Mouse (Mus musculus) MEL (cell line): ENCODE data around the gene Cmklr1.

ENCODE experiments used
- BHLHE40 ChIP-seq: IDR thresholded peaks from 2 replicates; pipeline ENCODE4 v1.6.1; 2012; ENCODE audit warnings: low read depth, mild to moderate bottlenecking, inconsistent platforms, low read length, improper control_type of control experiment, borderline replicate concordance
- CTCF ChIP-seq, 3 experiments: IDR thresholded peaks in 2 of 3; conservative IDR thresholded peaks in 1 of 3; 2 replicates each; pipeline ENCODE4 v1.5.1; 2011 to 2012; ENCODE audit warnings: low read length in 3 of 3, low read depth in 2 of 3, mild to moderate bottlenecking in 2 of 3, improper control_type of control experiment in 1 of 3, inconsistent platforms in 1 of 3, mixed read lengths in 1 of 3, moderate library complexity in 1 of 3; ENCODE audit not compliant: control insufficient read depth in 1 of 3, insufficient read depth in 1 of 3, poor library complexity in 1 of 3, severe bottlenecking in 1 of 3
- E2F4 ChIP-seq: IDR thresholded peaks from 2 replicates; pipeline ENCODE4 v1.6.1; 2011; ENCODE audit warnings: low read depth, low read length, improper control_type of control experiment, borderline replicate concordance
- ELF1 ChIP-seq: IDR thresholded peaks from 2 replicates; pipeline ENCODE4 v1.6.1; 2014; ENCODE audit warnings: low read depth, mild to moderate bottlenecking, inconsistent platforms, low read length, improper control_type of control experiment, moderate library complexity
- EP300 ChIP-seq, 2 experiments: IDR thresholded peaks; 2 replicates each; pipeline ENCODE4 v1.6.1; 2011; ENCODE audit warnings: improper control_type of control experiment in 2 of 2, low read length in 2 of 2, low read depth in 1 of 2, mild to moderate bottlenecking in 1 of 2
- GATA1 ChIP-seq: IDR thresholded peaks from 2 replicates; pipeline ENCODE4 v1.6.1; 2011; ENCODE audit warnings: low read depth, low read length, improper control_type of control experiment
- MAX ChIP-seq: IDR thresholded peaks from 2 replicates; pipeline ENCODE4 v1.6.1; 2011; ENCODE audit warnings: low read length, improper control_type of control experiment
- MEF2A ChIP-seq: IDR thresholded peaks from 2 replicates; pipeline ENCODE4 v1.6.1; 2014; ENCODE audit warnings: low read depth, mild to moderate bottlenecking, inconsistent platforms, low read length, improper control_type of control experiment; ENCODE audit not compliant: poor library complexity, insufficient replicate concordance, severe bottlenecking; ENCODE audit errors: extremely low read depth
- MYB ChIP-seq: IDR thresholded peaks from 2 replicates; pipeline ENCODE4 v1.6.1; 2011; ENCODE audit warnings: mild to moderate bottlenecking, low read depth, low read length, improper control_type of control experiment
- POLR2A ChIP-seq, 2 experiments: IDR thresholded peaks; 2 replicates each; pipeline ENCODE4 v1.6.1; 2011 to 2012; ENCODE audit warnings: low read length in 2 of 2, mild to moderate bottlenecking in 2 of 2, control low read depth in 1 of 2, improper control_type of control experiment in 1 of 2, low read depth in 1 of 2, moderate library complexity in 1 of 2; ENCODE audit not compliant: control insufficient read depth in 1 of 2, insufficient read depth in 1 of 2, poor library complexity in 1 of 2
- POLR2AphosphoS2 ChIP-seq: IDR thresholded peaks from 2 replicates; pipeline ENCODE4 v1.6.1; 2011; ENCODE audit warnings: low read length, improper control_type of control experiment
- SIN3A ChIP-seq: IDR thresholded peaks from 2 replicates; pipeline ENCODE4 v1.6.1; 2012; ENCODE audit warnings: low read length, improper control_type of control experiment, inconsistent platforms
- TBP ChIP-seq: IDR thresholded peaks from 2 replicates; pipeline ENCODE4 v1.8.0; 2011; ENCODE audit warnings: low read depth, low read length, improper control_type of control experiment
- USF1 ChIP-seq: IDR thresholded peaks from 2 replicates; pipeline ENCODE4 v1.6.1; 2014; ENCODE audit warnings: low read depth, mild to moderate bottlenecking, inconsistent platforms, low read length, improper control_type of control experiment, moderate library complexity

DNA sequence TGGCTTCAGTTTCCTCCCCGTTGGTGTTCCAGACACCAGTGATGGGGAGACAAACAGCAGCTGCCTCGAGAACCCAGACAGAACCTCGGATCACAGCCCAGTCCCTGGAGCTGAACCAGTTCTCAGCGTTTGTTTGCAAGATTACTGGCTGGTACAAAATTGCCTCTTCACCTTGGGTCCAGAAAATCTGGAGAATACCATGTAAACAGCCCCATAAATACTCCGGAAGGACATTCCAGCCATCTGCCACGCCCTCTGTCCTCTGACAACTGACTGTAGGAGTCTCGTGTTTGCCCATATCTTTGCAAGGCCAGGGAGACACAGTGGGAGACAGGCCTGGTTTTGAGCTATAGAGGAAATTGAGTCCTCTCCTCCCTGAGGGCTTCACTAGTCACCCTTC is 24.6 kb upstream of the Cmklr1 start:
- TF ChIP-seq SIN3A, result no peak
- TF ChIP-seq BHLHE40, result no peak
- TF ChIP-seq EP300 (IDR thresholded peaks at IDR 0.05; ENCODE audit: low read depth in 1 of 2, low read length in 2 of 2), result no peak
- TF ChIP-seq MYB, result no peak
- TF ChIP-seq POLR2A (IDR thresholded peaks at IDR 0.05; ENCODE audit: control insufficient read depth in 1 of 2, insufficient read depth in 1 of 2, low read depth in 1 of 2, low read length in 2 of 2, poor library complexity in 1 of 2), result no peak
- TF ChIP-seq GATA1, result no peak
- TF ChIP-seq CTCF (IDR thresholded peaks at IDR 0.05 in 2 of 3, conservative IDR thresholded peaks at IDR 0.05 in 1 of 3; ENCODE audit: control insufficient read depth in 1 of 3, insufficient read depth in 1 of 3, low read depth in 2 of 3, low read length in 3 of 3, poor library complexity in 1 of 3, severe bottlenecking in 1 of 3), result no peak
- no peak for TF ChIP-seq POLR2AphosphoS2
- TF ChIP-seq USF1, result no peak
- no peak for TF ChIP-seq TBP
- no peak for TF ChIP-seq E2F4
- TF ChIP-seq MAX, result no peak
- no peak for TF ChIP-seq MEF2A
- TF ChIP-seq ELF1, result no peak
